ENCODE assay signal across 14 mouse cellular contexts in genomic region chr19:24812861-24813293, GRCm38 (mm10). TPM values are rescaled to one million over a fixed set of nuclear protein-coding genes. Genes with fewer than 3 reads are reported as not detected.
DNase-seq lines count a peak whose midpoint lies in the region; ATAC-seq lines count a peak whose summit lies in the region.
"Had no signal": no experiment of that assay in that cellular context is flagged by ENCODE, and none has a peak within 500 bp of the region (broad histone marks: within the 10 kb centered on the region; RNA-seq: fewer than 3 reads in every experiment).

No protein-coding gene starts in this region.

- 22% methylated on average over 8 of the region's 8 CpGs for WGBS in neural tube, embryonic 15.5 days
- 26% methylated on average over 8 of the region's 8 CpGs for WGBS in hindbrain, embryonic 12.5 days
- 12% methylated on average over 8 of the region's 8 CpGs for WGBS in midbrain, embryonic 13.5 days

- ATAC-seq in neural tube, embryonic 15.5 days (ENCODE audit: low FRiP score), result no peak
- peak; percentile 86 for ATAC-seq in hindbrain, embryonic 12.5 days (ENCODE audit: low FRiP score)
- ATAC-seq in midbrain, embryonic 13.5 days, result peak; percentile 95
- ATAC-seq in erythroid progenitor cell, adult 5-6 weeks (replicated peaks; ENCODE audit: low FRiP score, poor library complexity, severe bottlenecking), result no peak
- ATAC-seq: intestine, postnatal 0 days had no signal

- H3K4me3 ChIP-seq in neural tube, embryonic 15.5 days (replicated peaks), result no peak overlapping the region
- no peak overlapping the region for H3K4me3 ChIP-seq in hindbrain, embryonic 12.5 days
- H3K4me3 ChIP-seq in midbrain, embryonic 13.5 days (replicated peaks), result no peak overlapping the region
- H3K4me3 ChIP-seq: left cerebral cortex, adult 2 months; limb, embryonic 12.5 days had no signal

- H3K9ac ChIP-seq in neural tube, embryonic 15.5 days (replicated peaks), result no peak overlapping the region
- H3K9ac ChIP-seq in hindbrain, embryonic 12.5 days, result no peak overlapping the region
- no peak overlapping the region for H3K9ac ChIP-seq in midbrain, embryonic 13.5 days (replicated peaks)
- H3K9ac ChIP-seq: limb, embryonic 12.5 days had no signal

- no peaks in the 10 kb centered on the region for H3K36me3 ChIP-seq in neural tube, embryonic 15.5 days
- H3K36me3 ChIP-seq in hindbrain, embryonic 12.5 days, result no peaks in the 10 kb centered on the region
- no peaks in the 10 kb centered on the region for H3K36me3 ChIP-seq in midbrain, embryonic 13.5 days
- H3K36me3 ChIP-seq: limb, embryonic 12.5 days had no signal

- peaks cover 3% of the 10 kb centered on the region; the same call in 1 of the 2 replicates for H3K4me1 ChIP-seq in neural tube, embryonic 15.5 days
- peaks cover 25% of the 10 kb centered on the region for H3K4me1 ChIP-seq in hindbrain, embryonic 12.5 days
- peaks cover 19% of the 10 kb centered on the region; the same call in 1 of the 2 replicates for H3K4me1 ChIP-seq in midbrain, embryonic 13.5 days (replicated peaks)
- H3K4me1 ChIP-seq: limb, embryonic 12.5 days had no signal

- H3K9me3 ChIP-seq in neural tube, embryonic 15.5 days (replicated peaks), result no peaks in the 10 kb centered on the region
- 0 out of 2 replicates have a peak, but pooled peaks cover 2% of the 10 kb centered on the region for H3K9me3 ChIP-seq in hindbrain, embryonic 12.5 days (replicated peaks)
- H3K9me3 ChIP-seq in midbrain, embryonic 13.5 days, result no peaks in the 10 kb centered on the region
- H3K9me3 ChIP-seq: limb, embryonic 12.5 days had no signal

- peaks cover 30% of the 10 kb centered on the region for H3K27me3 ChIP-seq in neural tube, embryonic 15.5 days (replicated peaks)
- H3K27me3 ChIP-seq in hindbrain, embryonic 12.5 days, result peaks cover 43% of the 10 kb centered on the region
- peaks cover 66% of the 10 kb centered on the region for H3K27me3 ChIP-seq in midbrain, embryonic 13.5 days
- H3K27me3 ChIP-seq: limb, embryonic 12.5 days had no signal

- DNase-seq in neural tube, embryonic 10.5 days (ENCODE audit: extremely low spot score, low spot score), result peak; percentile 23
- DNase-seq in retina, postnatal 1 day, result peak; percentile 14
- no peak for DNase-seq in urinary bladder, postnatal 4 days (ENCODE audit: low spot score in 2 of 2)
- DNase-seq in ovary, postnatal 10 days (ENCODE audit: low spot score), result no peak
- DNase-seq: cerebellum, adult 9-11 months; kidney, postnatal 4 days had no signal

- H3K4me2 ChIP-seq in neural tube, embryonic 15.5 days, result no peak overlapping the region
- no peak overlapping the region for H3K4me2 ChIP-seq in hindbrain, embryonic 12.5 days (replicated peaks)
- 0 out of 2 replicates have a peak overlapping the region, but pooled peaks have one; percentile 10 for H3K4me2 ChIP-seq in midbrain, embryonic 13.5 days (replicated peaks)
- H3K4me2 ChIP-seq: limb, embryonic 12.5 days had no signal

- no peak overlapping the region for H3K27ac ChIP-seq in neural tube, embryonic 15.5 days (replicated peaks)
- 0 out of 2 replicates have a peak overlapping the region, but pooled peaks have one; percentile 44 for H3K27ac ChIP-seq in hindbrain, embryonic 12.5 days
- H3K27ac ChIP-seq in midbrain, embryonic 13.5 days, result no peak overlapping the region
- H3K27ac ChIP-seq: left cerebral cortex, adult 2 months; limb, embryonic 12.5 days had no signal

RNA-seq across cellular contexts. Expression of gene Pgm5, which starts 48.8 kb away (rescaled TPM):
- polyA plus RNA-seq in neural tube, embryonic 15.5 days (2015; fragmentation: Nextera tagmentation; extraction: Ambion mirVana), result 1.2 and 4.2 TPM in 2 replicates
- polyA plus RNA-seq in hindbrain, embryonic 12.5 days (2016; fragmentation: Nextera tagmentation; extraction: Ambion mirVana), result 1.6 and 1.9 TPM in 2 replicates
- 0.30 and 0.31 TPM in 2 replicates for polyA plus RNA-seq in midbrain, embryonic 13.5 days (2015; fragmentation: Nextera tagmentation; extraction: Ambion mirVana)
- total RNA-seq in erythroid progenitor cell, adult 5-6 weeks (2015; ENCODE audit: low replicate concordance), result not detected in 2 replicates
- total RNA-seq in erythroid progenitor cell, adult 5-6 weeks (2017; ENCODE audit: low replicate concordance), result not detected in 2 replicates
- total RNA-seq: monocyte, adult 5-6 weeks had no signal

Comparison
In these comparisons a context has a peak if more than half of its experiments do, and no peak if none do; other contexts are left out.
1. DNase-seq: peak in neural tube, embryonic 10.5 days (single experiment) and retina, postnatal 1 day (single experiment); none in urinary bladder, postnatal 4 days (0 of 2) and ovary, postnatal 10 days (single experiment).
2. ATAC-seq: peak in hindbrain, embryonic 12.5 days (single experiment) and midbrain, embryonic 13.5 days (single experiment); none in neural tube, embryonic 15.5 days (single experiment) and erythroid progenitor cell, adult 5-6 weeks (single experiment).